Mouse (Mus musculus) forebrain, embryonic 12.5 days (tissue): ENCODE measurements around the gene Fam193a. TPM values are rescaled to one million over a fixed set of nuclear protein-coding genes. Genes with fewer than 3 reads are reported as not detected.

Experiments used
- ATAC-seq: fragments of 200-750 bp; cut with Nextera tagmentation; 2 replicates; pipeline ENCODE4 v1.8.0; 2017; ENCODE audit warnings: moderate TSS enrichment; ENCODE audit not compliant: low FRiP score
- H3K27ac ChIP-seq: fragments of 300-500 bp; sonication (generic); 2 replicates; pipeline ENCODE4 v1.5.1; 2016; ENCODE audit warnings: mild to moderate bottlenecking
- H3K27me3 ChIP-seq: fragments of 300-500 bp; sonication (generic); 2 replicates; pipeline ENCODE4 v1.6.1; 2016; ENCODE audit warnings: mild to moderate bottlenecking
- H3K36me3 ChIP-seq: fragments of 300-500 bp; sonication (generic); replicated peaks from 2 replicates; pipeline ENCODE4 v1.6.1; 2016; ENCODE audit warnings: mild to moderate bottlenecking
- H3K4me1 ChIP-seq: fragments of 300-500 bp; sonication (generic); 2 replicates; pipeline ENCODE4 v1.6.1; 2016
- H3K4me2 ChIP-seq: fragments of 300-500 bp; sonication (generic); 2 replicates; pipeline ENCODE4 v1.6.1; 2016; ENCODE audit warnings: mild to moderate bottlenecking, moderate library complexity
- H3K4me3 ChIP-seq: fragments of 300-500 bp; sonication (generic); replicated peaks from 2 replicates; pipeline ENCODE4 v1.5.1; 2016; ENCODE audit warnings: mild to moderate bottlenecking
- H3K9ac ChIP-seq: fragments of 300-500 bp; sonication (generic); 2 replicates; pipeline ENCODE4 v1.6.1; 2016; ENCODE audit warnings: mild to moderate bottlenecking
- H3K9me3 ChIP-seq: fragments of 300-500 bp; sonication (generic); 2 replicates; pipeline ENCODE4 v1.6.1; 2016
- WGBS: fragments of 180-500 bp; shearing (Covaris S2); methylation state at CpG from one replicate; pipeline ENCODE4 v1.1.7; 2016; 5-methylcytosine and 5-hydroxymethylcytosine counted together
- polyA plus RNA-seq: library from polyadenylated mRNA; unstranded; fragments of >200 nt; fragmentation: Nextera tagmentation; extraction: Ambion mirVana; gene quantifications from 2 replicates; pipeline ENCODE4 v1.2.1, GENCODE M21; 2016

Fam193a gene
- polyA plus RNA-seq, 1 experiment from 2014 or later, result 19.9 TPM

DNA sequence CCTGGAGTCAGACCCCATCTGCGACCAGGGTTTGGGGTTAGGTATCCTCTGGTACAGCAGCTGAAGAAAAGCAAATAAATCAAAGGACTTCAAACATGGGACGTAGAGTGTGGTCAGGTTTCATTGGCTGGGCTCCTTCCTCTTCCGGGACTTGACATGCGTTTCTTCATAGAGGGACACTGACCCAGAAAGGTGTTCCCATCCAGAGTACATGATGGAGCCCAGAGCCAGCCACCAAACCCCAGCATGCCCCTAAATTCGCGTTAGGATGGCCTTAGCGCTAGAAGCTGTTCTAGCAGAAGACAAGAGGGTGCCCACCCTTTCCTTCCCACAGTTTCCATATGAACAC is 144.5 kb downstream of the Fam193a start:
- peak overlapping the region; percentile 85 for H3K4me2 ChIP-seq
- no peak; the same call in 1 of the 2 replicates for ATAC-seq
- peak overlapping the region; percentile 68 for H3K4me3 ChIP-seq
- peaks cover 9% of the 10 kb centered on the region; the same call in 1 of the 2 replicates for H3K4me1 ChIP-seq
- no peaks in the 10 kb centered on the region for H3K9me3 ChIP-seq
- no peak overlapping the region for H3K9ac ChIP-seq
- no peaks in the 10 kb centered on the region for H3K36me3 ChIP-seq
- WGBS, result 33% methylated on average over 7 of the region's 7 CpGs
- H3K27ac ChIP-seq, result no peak overlapping the region
- H3K27me3 ChIP-seq, result peaks cover 20% of the 10 kb centered on the region

DNA sequence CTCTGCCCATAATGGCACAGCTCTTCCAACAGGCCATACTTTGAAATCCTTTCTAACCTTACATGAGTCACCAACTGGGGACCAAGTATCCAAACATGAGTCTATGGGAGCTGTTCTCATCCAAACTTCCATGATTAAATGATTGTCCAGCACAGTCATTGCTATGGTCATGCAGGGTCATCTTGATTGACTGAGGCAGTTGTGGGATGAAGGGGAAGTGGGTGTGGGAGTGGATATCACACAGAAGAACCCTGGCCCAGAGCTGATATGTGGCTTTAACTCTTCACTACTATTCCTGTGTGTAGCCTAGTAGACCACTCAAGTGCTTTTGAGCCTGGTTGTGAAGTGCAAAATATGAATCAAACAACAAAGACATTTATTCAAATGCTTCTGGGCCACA is 145.4 kb downstream of the Fam193a start:
- H3K9ac ChIP-seq, result no peak overlapping the region
- H3K4me3 ChIP-seq, result no peak overlapping the region
- no peak overlapping the region for H3K4me2 ChIP-seq
- H3K36me3 ChIP-seq, result no peaks in the 10 kb centered on the region
- no peaks in the 10 kb centered on the region for H3K9me3 ChIP-seq
- no peak for ATAC-seq
- H3K27ac ChIP-seq, result no peak overlapping the region
- H3K4me1 ChIP-seq, result peaks cover 9% of the 10 kb centered on the region; the same call in 1 of the 2 replicates
- H3K27me3 ChIP-seq, result peaks cover 20% of the 10 kb centered on the region

DNA sequence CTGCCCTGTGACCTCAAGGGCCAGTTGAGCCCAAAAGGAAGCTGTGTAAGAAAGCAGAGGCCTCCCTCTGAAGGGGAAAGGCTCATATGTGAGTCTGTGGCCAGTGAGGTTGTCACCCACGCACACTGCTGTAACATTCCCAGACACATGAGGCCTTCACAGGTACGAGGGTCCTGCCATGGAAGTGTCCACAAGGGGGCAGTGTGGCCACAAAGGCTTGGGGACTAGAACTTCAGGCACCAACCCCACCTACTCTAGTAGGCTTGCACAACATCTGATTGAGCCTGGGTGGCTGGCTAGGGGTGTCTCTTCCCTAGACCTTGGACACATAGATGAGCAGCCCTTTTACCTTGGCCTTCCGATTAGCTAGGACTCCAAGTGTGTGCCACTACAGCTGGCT is 148.2 kb downstream of the Fam193a start:
- peaks cover 11% of the 10 kb centered on the region for H3K27me3 ChIP-seq
- no peak for ATAC-seq
- H3K4me2 ChIP-seq, result no peak overlapping the region
- no peak overlapping the region for H3K27ac ChIP-seq
- no peak overlapping the region for H3K4me3 ChIP-seq
- 30% methylated on average over 3 of the region's 3 CpGs for WGBS
- H3K4me1 ChIP-seq, result peaks cover 9% of the 10 kb centered on the region; the same call in 1 of the 2 replicates
- H3K9me3 ChIP-seq, result no peaks in the 10 kb centered on the region
- H3K9ac ChIP-seq, result no peak overlapping the region
- H3K36me3 ChIP-seq, result no peaks in the 10 kb centered on the region

DNA sequence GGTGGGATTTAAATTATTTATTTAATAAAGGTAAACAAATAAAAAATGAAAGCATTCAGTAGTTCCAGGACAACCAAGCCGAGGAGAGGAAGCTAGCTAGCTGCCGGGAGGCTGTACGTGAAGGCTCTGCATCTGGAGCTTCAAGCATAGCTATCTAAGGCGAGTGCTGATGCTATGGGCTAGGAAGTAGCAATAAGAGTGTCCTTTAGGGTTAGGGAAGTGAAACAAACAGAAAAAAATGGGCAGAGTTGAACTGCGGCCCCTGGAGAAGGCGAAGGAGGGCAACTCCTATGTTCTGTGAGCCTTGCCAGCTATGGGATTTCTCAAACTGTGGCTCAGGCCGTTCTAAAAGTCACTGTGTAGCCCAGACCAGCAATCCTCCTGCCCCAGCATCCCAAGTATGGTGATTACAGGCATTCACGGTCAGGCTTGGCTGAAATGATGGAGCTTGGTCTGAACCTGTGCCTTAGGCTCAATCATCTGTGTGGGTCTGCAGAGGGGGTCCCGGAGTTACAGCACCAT is 149.7 kb downstream of the Fam193a start:
- no peaks in the 10 kb centered on the region for H3K9me3 ChIP-seq
- H3K9ac ChIP-seq, result no peak overlapping the region
- H3K27me3 ChIP-seq, result peaks cover 14% of the 10 kb centered on the region; the same call in 1 of the 2 replicates
- no peak for ATAC-seq
- H3K4me1 ChIP-seq, result 0 out of 2 replicates have a peak, but pooled peaks cover under 1% of the 10 kb centered on the region
- H3K4me2 ChIP-seq, result no peak overlapping the region
- no peaks in the 10 kb centered on the region for H3K36me3 ChIP-seq
- H3K27ac ChIP-seq, result no peak overlapping the region
- 84% methylated on average over 9 of the region's 9 CpGs for WGBS
- H3K4me3 ChIP-seq, result no peak overlapping the region

DNA sequence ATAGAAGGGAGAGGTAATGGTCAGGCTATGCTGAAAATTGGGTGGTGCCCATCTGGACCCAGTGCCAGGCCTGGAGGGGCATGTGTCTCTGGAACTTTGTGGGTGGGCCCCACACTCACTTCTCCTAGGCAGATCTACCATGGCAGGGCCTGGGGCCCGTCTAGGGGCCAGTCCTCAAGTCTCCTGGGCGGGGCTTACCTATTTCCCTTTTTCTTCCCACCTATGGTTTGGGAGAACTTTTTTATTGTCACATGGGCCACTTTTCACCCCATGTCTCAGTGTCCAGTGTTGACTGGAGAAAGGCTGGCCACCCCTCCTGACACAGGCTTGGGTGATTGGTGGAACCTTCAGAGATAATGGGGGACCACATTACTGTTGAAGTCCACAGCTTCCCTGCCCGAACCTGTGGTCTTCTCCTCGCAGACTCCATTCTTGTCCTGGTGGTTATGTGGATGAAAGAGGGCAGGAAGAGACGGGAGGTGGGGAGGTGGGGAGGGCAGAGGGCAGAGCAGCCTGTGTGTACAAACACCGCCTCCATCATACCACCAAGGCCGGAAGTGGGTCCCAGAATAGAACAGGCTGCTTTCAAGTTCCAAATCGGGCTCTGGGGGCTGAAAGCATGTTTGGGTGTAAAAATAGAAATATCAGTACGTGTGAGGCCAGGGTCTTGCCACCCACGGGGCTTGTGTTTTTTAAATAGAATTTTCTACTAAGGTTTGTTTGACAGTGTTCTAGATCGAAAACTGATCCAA is 150.9 kb downstream of the Fam193a start:
- no peak for ATAC-seq
- 0 out of 2 replicates have a peak, but pooled peaks cover under 1% of the 10 kb centered on the region for H3K4me1 ChIP-seq
- H3K27me3 ChIP-seq, result peaks cover 13% of the 10 kb centered on the region; the same call in 1 of the 2 replicates
- no peaks in the 10 kb centered on the region for H3K36me3 ChIP-seq
- WGBS, result 76% methylated on average over 11 of the region's 11 CpGs
- no peak overlapping the region for H3K27ac ChIP-seq
- no peak overlapping the region for H3K9ac ChIP-seq
- no peaks in the 10 kb centered on the region for H3K9me3 ChIP-seq
- H3K4me2 ChIP-seq, result no peak overlapping the region
- no peak overlapping the region for H3K4me3 ChIP-seq

DNA sequence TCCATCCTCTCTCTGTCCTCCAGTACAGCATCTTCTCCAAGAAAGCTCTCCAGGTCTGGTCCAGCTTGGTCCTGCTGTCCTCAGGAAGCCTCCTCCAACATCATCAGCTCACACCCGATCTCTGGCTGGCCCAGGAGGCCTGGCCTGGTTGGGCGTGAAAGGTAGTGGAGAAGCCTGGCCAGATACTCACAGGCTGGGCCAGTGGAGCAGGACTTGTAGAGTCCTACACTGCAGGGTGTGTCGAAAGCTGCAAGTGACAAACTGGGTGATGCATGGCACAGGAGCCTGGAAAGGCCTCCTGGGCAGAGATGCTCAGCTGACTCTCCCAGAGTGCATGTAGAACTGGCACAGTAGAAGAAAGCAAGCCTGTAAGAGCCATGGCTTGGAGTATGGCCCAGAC is 151.6 kb downstream of the Fam193a start:
- H3K4me1 ChIP-seq, result 0 out of 2 replicates have a peak, but pooled peaks cover 7% of the 10 kb centered on the region
- no peak overlapping the region for H3K4me2 ChIP-seq
- ATAC-seq, result no peak
- H3K27me3 ChIP-seq, result peaks cover 17% of the 10 kb centered on the region; the same call in 1 of the 2 replicates
- no peaks in the 10 kb centered on the region for H3K36me3 ChIP-seq
- 86% methylated on average over 3 of the region's 3 CpGs for WGBS
- H3K9me3 ChIP-seq, result no peaks in the 10 kb centered on the region
- H3K27ac ChIP-seq, result no peak overlapping the region
- no peak overlapping the region for H3K4me3 ChIP-seq
- no peak overlapping the region for H3K9ac ChIP-seq

DNA sequence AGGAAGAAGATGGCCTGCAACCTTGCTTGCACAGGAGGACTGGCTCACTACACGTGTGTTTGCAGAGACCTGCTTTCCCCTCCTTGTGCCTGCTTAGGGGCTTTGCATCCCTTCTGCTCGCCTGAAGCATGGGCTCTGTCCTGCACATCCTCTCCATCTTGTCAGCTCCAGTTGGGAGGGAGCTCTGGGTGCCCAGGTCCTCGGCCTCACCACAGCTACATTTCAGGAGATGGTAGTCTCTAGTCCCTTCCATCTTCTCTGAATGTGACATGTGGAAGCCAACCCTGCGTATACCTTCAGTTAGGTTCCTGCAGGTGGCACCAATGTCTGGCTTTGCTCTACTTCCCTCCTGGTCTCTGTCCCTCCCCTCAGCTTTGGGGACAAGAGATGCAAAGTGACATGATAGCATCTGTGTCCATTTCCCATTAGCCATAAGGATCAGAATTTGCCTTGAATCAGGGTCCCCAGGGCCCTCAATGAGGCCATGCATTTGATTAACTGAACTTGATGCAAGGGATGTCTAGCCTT is 154.3 kb downstream of the Fam193a start:
- H3K27ac ChIP-seq, result no peak overlapping the region
- H3K9ac ChIP-seq, result no peak overlapping the region
- 74% methylated on average over 4 of the region's 4 CpGs for WGBS
- H3K9me3 ChIP-seq, result no peaks in the 10 kb centered on the region
- ATAC-seq, result no peak
- H3K36me3 ChIP-seq, result no peaks in the 10 kb centered on the region
- H3K27me3 ChIP-seq, result peaks cover 25% of the 10 kb centered on the region
- H3K4me2 ChIP-seq, result no peak overlapping the region
- H3K4me3 ChIP-seq, result no peak overlapping the region
- H3K4me1 ChIP-seq, result 0 out of 2 replicates have a peak, but pooled peaks cover 7% of the 10 kb centered on the region

DNA sequence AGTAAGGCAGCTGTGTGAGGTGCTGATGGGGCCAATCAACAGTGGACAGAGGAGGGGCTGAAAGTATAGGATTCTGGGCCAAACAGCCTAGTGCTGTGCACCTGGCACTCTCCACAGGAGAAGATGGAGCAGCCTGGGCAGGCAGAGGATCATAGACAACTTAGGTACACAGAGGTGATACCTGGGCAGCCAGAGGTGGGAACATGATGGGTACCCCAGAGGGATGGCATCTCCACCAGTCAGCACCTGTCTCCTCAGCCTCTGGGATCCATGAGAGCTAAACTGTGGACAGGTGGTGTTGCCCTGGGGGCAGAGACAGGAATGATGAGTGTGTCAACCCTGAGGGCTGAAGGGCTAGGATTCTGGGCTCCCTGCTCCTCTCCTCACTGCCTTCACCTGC is 154.8 kb downstream of the Fam193a start:
- no peak overlapping the region for H3K9ac ChIP-seq
- peaks cover 25% of the 10 kb centered on the region for H3K27me3 ChIP-seq
- no peaks in the 10 kb centered on the region for H3K9me3 ChIP-seq
- H3K4me3 ChIP-seq, result no peak overlapping the region
- ATAC-seq, result no peak
- H3K36me3 ChIP-seq, result no peaks in the 10 kb centered on the region
- H3K4me1 ChIP-seq, result 0 out of 2 replicates have a peak, but pooled peaks cover 7% of the 10 kb centered on the region
- no peak overlapping the region for H3K4me2 ChIP-seq
- H3K27ac ChIP-seq, result no peak overlapping the region

DNA sequence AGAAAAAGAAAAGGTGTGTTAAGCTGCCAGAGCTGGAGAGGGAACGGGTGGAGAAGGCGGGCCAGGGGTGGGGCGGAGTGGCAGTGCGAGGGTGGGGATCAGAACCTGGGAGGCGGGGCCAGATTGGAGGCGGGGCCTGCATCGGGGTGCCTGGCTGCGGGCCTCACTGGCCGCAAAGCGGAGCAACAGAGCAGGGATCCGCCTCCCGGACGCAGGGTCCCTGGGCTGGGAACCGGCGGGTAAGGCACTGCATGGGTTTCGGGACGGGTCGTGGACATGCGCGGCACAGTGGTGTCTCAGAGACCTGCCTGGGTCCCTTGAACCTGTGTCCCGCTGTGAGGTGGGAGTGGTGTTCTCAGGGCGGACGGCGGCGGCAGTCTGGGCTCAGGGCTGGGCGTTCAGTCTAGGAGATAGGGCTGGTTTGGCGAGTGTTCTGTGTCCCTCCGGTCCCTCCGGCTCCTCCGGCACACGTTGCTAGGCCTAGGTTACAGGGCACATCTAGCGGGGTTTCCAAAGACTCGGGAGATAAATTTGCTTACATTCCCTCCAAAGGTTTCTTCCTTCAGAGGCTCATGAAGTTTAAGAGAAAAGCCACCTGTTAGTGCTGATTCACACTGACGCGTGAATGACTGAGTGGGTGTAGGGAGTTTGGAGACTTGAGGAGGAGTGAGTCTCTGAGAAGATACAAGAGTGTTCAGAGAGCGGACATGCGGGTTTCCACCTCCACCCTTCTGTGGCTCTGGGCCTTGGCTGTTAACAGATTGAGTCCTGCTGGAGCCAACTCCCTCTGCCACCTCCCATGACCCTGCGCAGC is 156.1 kb downstream of the Fam193a start, which contains the start of gene Sh3bp2:
Gene Sh3bp2 (plus strand): TSS at position 176 of the 814 bp plus-strand sequence.
- H3K27me3 ChIP-seq, result peaks cover 25% of the 10 kb centered on the region
- 3% methylated on average over 38 of the region's 38 CpGs for WGBS
- peak within 1 kb of the TSS; percentile 60 for H3K4me2 ChIP-seq
- peak within 1 kb of the TSS; percentile 43 for H3K4me3 ChIP-seq
- 0 out of 2 replicates have a peak, but pooled peaks cover 7% of the 10 kb centered on the region for H3K4me1 ChIP-seq
- no peak within 1 kb of the TSS for H3K27ac ChIP-seq
- H3K9ac ChIP-seq, result peak within 1 kb of the TSS; percentile 41
- no peaks in the 10 kb centered on the region for H3K36me3 ChIP-seq
- peak; percentile 94 for ATAC-seq
- no peaks in the 10 kb centered on the region for H3K9me3 ChIP-seq

DNA sequence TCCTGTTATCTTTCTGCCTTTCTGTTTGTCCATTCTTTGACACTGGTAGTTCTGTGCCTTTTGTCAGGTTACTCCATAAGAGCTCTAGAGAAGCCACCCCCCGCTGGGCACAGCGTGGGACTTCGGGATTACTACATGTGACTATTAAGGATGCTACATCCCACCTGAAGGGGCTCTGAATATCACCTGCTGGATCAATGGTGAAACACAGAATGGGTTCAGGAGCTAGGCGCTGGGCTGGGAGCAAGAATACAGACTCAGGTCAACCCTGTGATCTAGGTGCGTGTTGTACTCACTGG is 156.7 kb downstream of the Fam193a start:
- Histone ChIP-seq H3K27me3 (peaks cover 25% of the 10 kb centered on the region), H3K4me2 (no peak overlapping the region; the same call in 1 of the 2 replicates), H3K9ac (no peak overlapping the region), H3K4me1 (0 out of 2 replicates have a peak, but pooled peaks cover 7% of the 10 kb centered on the region), H3K36me3 (no peaks in the 10 kb centered on the region), H3K9me3 (no peaks in the 10 kb centered on the region), H3K27ac (no peak overlapping the region), H3K4me3 (no peak overlapping the region)
- 29% methylated on average over 5 of the region's 5 CpGs for WGBS
- no peak for ATAC-seq

DNA sequence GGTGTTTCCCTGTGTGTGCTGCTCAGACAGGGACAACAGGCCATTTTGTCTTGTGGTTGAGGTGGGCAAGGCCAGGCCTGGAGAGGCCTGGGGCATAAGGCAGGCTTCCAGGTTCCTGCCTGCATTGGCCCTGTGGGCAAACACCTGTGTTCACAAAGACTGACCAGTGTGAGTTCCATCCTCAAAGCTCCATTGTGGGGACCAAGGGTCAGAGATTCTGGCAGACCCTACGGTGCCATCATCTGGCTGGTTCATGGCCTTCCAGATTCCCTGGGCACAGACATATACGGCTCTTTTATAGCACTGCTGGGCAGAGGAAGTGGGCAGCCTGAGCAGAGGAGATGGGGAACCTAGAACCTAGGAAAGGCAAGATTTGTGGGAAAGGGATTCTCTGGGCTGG is 157.6 kb downstream of the Fam193a start:
- H3K9me3 ChIP-seq, result no peaks in the 10 kb centered on the region
- no peaks in the 10 kb centered on the region for H3K36me3 ChIP-seq
- H3K4me3 ChIP-seq, result no peak overlapping the region
- H3K4me1 ChIP-seq, result 0 out of 2 replicates have a peak, but pooled peaks cover 7% of the 10 kb centered on the region
- 82% methylated on average over 2 of the region's 2 CpGs for WGBS
- peaks cover 25% of the 10 kb centered on the region for H3K27me3 ChIP-seq
- ATAC-seq, result no peak
- no peak overlapping the region for H3K4me2 ChIP-seq
- no peak overlapping the region for H3K9ac ChIP-seq
- H3K27ac ChIP-seq, result no peak overlapping the region

DNA sequence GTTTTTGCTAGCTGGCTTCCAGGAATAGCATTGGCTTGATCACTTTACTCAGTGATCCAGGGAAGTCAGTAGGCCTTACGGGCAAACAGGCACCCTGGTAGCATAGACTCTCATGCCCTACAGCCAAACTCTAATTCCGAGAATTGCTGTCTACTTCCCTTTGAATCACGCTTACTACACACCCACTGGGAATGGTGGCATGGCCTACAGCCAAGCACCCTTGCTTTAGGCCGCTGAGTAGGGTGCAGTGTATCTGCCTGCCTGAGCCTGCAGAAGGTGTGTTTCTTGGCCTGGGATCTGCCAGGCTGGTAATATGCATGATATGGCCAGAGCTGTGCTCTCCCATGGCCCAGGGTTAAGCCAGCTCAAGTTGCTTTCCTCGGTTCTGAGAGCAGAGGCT is 159.0 kb downstream of the Fam193a start:
- no peak for ATAC-seq
- Histone ChIP-seq H3K4me2 (no peak overlapping the region), H3K36me3 (no peaks in the 10 kb centered on the region), H3K9me3 (no peaks in the 10 kb centered on the region), H3K9ac (no peak overlapping the region), H3K4me1 (0 out of 2 replicates have a peak, but pooled peaks cover 7% of the 10 kb centered on the region), H3K27me3 (peaks cover 25% of the 10 kb centered on the region), H3K27ac (no peak overlapping the region), H3K4me3 (no peak overlapping the region)
- 92% methylated on average over 5 of the region's 5 CpGs for WGBS
